Mouse (Mus musculus): Measurements from ENCODE around the gene Tmem107. TPM values are rescaled to one million over a fixed set of nuclear protein-coding genes. Genes with fewer than 3 reads are reported as not detected.

Tmem107 gene
- total RNA-seq, 1 experiment from 2014 or later: 22.0 TPM

Other genes starting within 250 kb of the Tmem107 start
- 51.2 and 73.3 TPM in 2 replicates for gene Ndel1, start 198.9 kb upstream of the Tmem107 start, total RNA-seq (2017)
- not detected in 2 replicates for gene Rnf222, start 182.3 kb upstream of the Tmem107 start, total RNA-seq (2017)
- gene Rpl26, start 169.2 kb upstream of the Tmem107 start, total RNA-seq (2017): 6,451 and 7,582 TPM in 2 replicates
- gene Odf4, start 143.7 kb upstream of the Tmem107 start, total RNA-seq (2017): not detected in 2 replicates
- gene Arhgef15, start 113.3 kb upstream of the Tmem107 start, total RNA-seq (2017): 0.81 and 1.8 TPM in 2 replicates
- gene Slc25a35, start 102.7 kb upstream of the Tmem107 start, total RNA-seq (2017): 2.3 and 2.4 TPM in 2 replicates
- gene Rangrf, start 95.6 kb upstream of the Tmem107 start, total RNA-seq (2017): 40.1 and 44.5 TPM in 2 replicates
- gene Pfas, start 62.3 kb upstream of the Tmem107 start, total RNA-seq (2017): 34.5 and 39.2 TPM in 2 replicates
- gene Ctc1, start 54.9 kb upstream of the Tmem107 start, total RNA-seq (2017): 21.9 and 40.1 TPM in 2 replicates
- 56.2 and 69.2 TPM in 2 replicates for gene Aurkb, start 25.2 kb upstream of the Tmem107 start, total RNA-seq (2017)
- 5.2 and 6.7 TPM in 2 replicates for gene Borcs6, start 11.1 kb upstream of the Tmem107 start, total RNA-seq (2017)
- 20.9 and 22.5 TPM in 2 replicates for gene Vamp2, start 17.7 kb downstream of the Tmem107 start, total RNA-seq (2017)
- gene Per1, start 24.4 kb downstream of the Tmem107 start, total RNA-seq (2017): 33.6 and 42.1 TPM in 2 replicates
- not detected in 2 replicates for gene Hes7, start 49.6 kb downstream of the Tmem107 start, total RNA-seq (2017)
- not detected in 2 replicates for gene 9130213A22Rik, start 51.8 kb downstream of the Tmem107 start, total RNA-seq (2017)
- gene Aloxe3, start 55.1 kb downstream of the Tmem107 start, total RNA-seq (2017): not detected in 2 replicates
- not detected in 2 replicates for gene Alox12b, start 86.2 kb downstream of the Tmem107 start, total RNA-seq (2017)
- gene Alox8, start 127.0 kb downstream of the Tmem107 start, total RNA-seq (2017): 0.30 TPM in 1 of 2 replicates, not detected in the other
- gene Gucy2e, start 166.2 kb downstream of the Tmem107 start, total RNA-seq (2017): not detected in 2 replicates

All from hematopoietic stem cell, adult 5-6 weeks (primary cell).